Mouse (Mus musculus) E14TG2a.4 (cell line): ENCODE measurements at regions not wholly inside any gene's neighbourhood (a gene's known extent, or its start where the extent isn't known, plus 50 kb on each side); places are given as distances from the start of the nearest gene placed in this dataset.

Experiments
- CTCF ChIP-seq: conservative IDR thresholded peaks from 2 replicates; pipeline ENCODE4 v1.5.1; 2014; ENCODE audit warnings: low read length
- POU5F1 ChIP-seq: IDR thresholded peaks from 2 replicates; pipeline ENCODE4 v1.6.1; 2014; ENCODE audit warnings: low read length, borderline replicate concordance

- TF ChIP-seq CTCF: no peak
- TF ChIP-seq POU5F1: no peak
Measured at GRCm38 (mm10) chr10:111625573-111625972, 119.5 kb downstream of the Phlda1 start.
